Mouse (Mus musculus) MEL (cell line): ENCODE measurements at regions not wholly inside any gene's neighbourhood (a gene's known extent, or its start where the extent isn't known, plus 50 kb on each side); places are given as distances from the start of the nearest gene placed in this dataset.

Source experiments
- CTCF ChIP-seq, 3 experiments: IDR thresholded peaks in 2 of 3; conservative IDR thresholded peaks in 1 of 3; 2 replicates each; pipeline ENCODE4 v1.5.1; 2011 to 2012; ENCODE audit warnings: low read length in 3 of 3, low read depth in 2 of 3, mild to moderate bottlenecking in 2 of 3, improper control_type of control experiment in 1 of 3, inconsistent platforms in 1 of 3, mixed read lengths in 1 of 3, moderate library complexity in 1 of 3; ENCODE audit not compliant: control insufficient read depth in 1 of 3, insufficient read depth in 1 of 3, poor library complexity in 1 of 3, severe bottlenecking in 1 of 3
- GATA1 ChIP-seq: IDR thresholded peaks from 2 replicates; pipeline ENCODE4 v1.6.1; 2011; ENCODE audit warnings: low read depth, low read length, improper control_type of control experiment
- JUND ChIP-seq: IDR thresholded peaks from 2 replicates; pipeline ENCODE4 v1.6.1; 2011; ENCODE audit warnings: low read depth, mild to moderate bottlenecking, improper control_type of control experiment, low read length
- MAX ChIP-seq: IDR thresholded peaks from 2 replicates; pipeline ENCODE4 v1.6.1; 2011; ENCODE audit warnings: low read length, improper control_type of control experiment
- MYB ChIP-seq: IDR thresholded peaks from 2 replicates; pipeline ENCODE4 v1.6.1; 2011; ENCODE audit warnings: mild to moderate bottlenecking, low read depth, low read length, improper control_type of control experiment
- MYC ChIP-seq: IDR thresholded peaks from 2 replicates; pipeline ENCODE4 v1.6.1; 2011; ENCODE audit warnings: low read depth, mild to moderate bottlenecking, low read length, improper control_type of control experiment, moderate library complexity
- POLR2A ChIP-seq, 2 experiments: IDR thresholded peaks; 2 replicates each; pipeline ENCODE4 v1.6.1; 2011 to 2012; ENCODE audit warnings: low read length in 2 of 2, mild to moderate bottlenecking in 2 of 2, control low read depth in 1 of 2, improper control_type of control experiment in 1 of 2, low read depth in 1 of 2, moderate library complexity in 1 of 2; ENCODE audit not compliant: control insufficient read depth in 1 of 2, insufficient read depth in 1 of 2, poor library complexity in 1 of 2
- SIN3A ChIP-seq: IDR thresholded peaks from 2 replicates; pipeline ENCODE4 v1.6.1; 2012; ENCODE audit warnings: low read length, improper control_type of control experiment, inconsistent platforms
- SMC3 ChIP-seq: IDR thresholded peaks from 2 replicates; pipeline ENCODE4 v1.6.1; 2011; ENCODE audit warnings: low read depth, low read length, improper control_type of control experiment
- TCF12 ChIP-seq: IDR thresholded peaks from 2 replicates; pipeline ENCODE4 v1.6.1; 2014; ENCODE audit warnings: low read depth, mild to moderate bottlenecking, inconsistent platforms, low read length, improper control_type of control experiment, moderate library complexity
- USF1 ChIP-seq: IDR thresholded peaks from 2 replicates; pipeline ENCODE4 v1.6.1; 2014; ENCODE audit warnings: low read depth, mild to moderate bottlenecking, inconsistent platforms, low read length, improper control_type of control experiment, moderate library complexity
- ZC3H11A ChIP-seq: IDR thresholded peaks from 2 replicates; pipeline ENCODE4 v1.6.1; 2012; ENCODE audit warnings: low read depth, mild to moderate bottlenecking, inconsistent platforms, low read length, improper control_type of control experiment
- ZKSCAN1 ChIP-seq: IDR thresholded peaks from 2 replicates; pipeline ENCODE4 v1.6.1; 2012; ENCODE audit warnings: low read depth, mild to moderate bottlenecking, inconsistent platforms, low read length, improper control_type of control experiment, moderate library complexity

DNA sequence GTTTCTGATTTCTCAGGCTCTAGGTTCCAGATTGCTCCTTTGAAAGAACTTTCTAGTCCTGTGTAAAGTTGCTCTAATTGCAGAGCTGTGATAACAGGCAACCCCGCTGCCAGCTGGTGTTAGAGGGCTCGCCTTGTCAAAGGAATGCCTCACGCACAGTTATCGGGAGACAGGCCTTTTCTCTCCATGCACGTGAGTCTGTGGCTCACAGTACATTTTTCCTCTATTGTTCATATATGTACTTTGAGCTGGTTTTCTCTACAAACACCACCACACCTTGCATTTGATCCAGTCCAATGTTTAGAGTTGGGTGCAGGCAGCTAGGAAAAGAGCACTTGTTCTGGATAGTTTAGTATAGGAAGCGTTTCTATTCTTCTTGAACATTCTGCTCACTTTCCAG is 151.6 kb upstream of the Rhobtb1 start:
- TF ChIP-seq MYB (no peak), GATA1 (no peak), MYC (no peak), CTCF (IDR thresholded peaks at IDR 0.05 in 2 of 3, conservative IDR thresholded peaks at IDR 0.05 in 1 of 3; ENCODE audit: control insufficient read depth in 1 of 3, insufficient read depth in 1 of 3, low read depth in 2 of 3, low read length in 3 of 3, poor library complexity in 1 of 3, severe bottlenecking in 1 of 3) (no peak), SIN3A (no peak), TCF12 (no peak), ZC3H11A (no peak), USF1 (no peak), POLR2A (IDR thresholded peaks at IDR 0.05; ENCODE audit: control insufficient read depth in 1 of 2, insufficient read depth in 1 of 2, low read depth in 1 of 2, low read length in 2 of 2, poor library complexity in 1 of 2) (no peak), ZKSCAN1 (no peak), SMC3 (no peak), MAX (no peak), JUND (no peak)
